Mouse (Mus musculus) bone marrow, adult 2 months (tissue): Measurements from ENCODE around the gene Tmem203.
A peak's percentile ranks its signal among the peaks of the same experiment; 100 is the strongest.

Source experiments
- CTCF ChIP-seq: fragments of 200-500 bp; IDR thresholded peaks from 2 replicates; pipeline ENCODE4 v1.5.1; 2011; ENCODE audit warnings: low read length, control low read depth; ENCODE audit not compliant: control insufficient read depth, insufficient read depth
- POLR2A ChIP-seq: fragments of 200-500 bp; IDR thresholded peaks from 2 replicates; pipeline ENCODE4 v1.6.1; 2011; ENCODE audit warnings: low read depth, mild to moderate bottlenecking, control low read depth, low read length, borderline replicate concordance; ENCODE audit not compliant: control insufficient read depth

DNA sequence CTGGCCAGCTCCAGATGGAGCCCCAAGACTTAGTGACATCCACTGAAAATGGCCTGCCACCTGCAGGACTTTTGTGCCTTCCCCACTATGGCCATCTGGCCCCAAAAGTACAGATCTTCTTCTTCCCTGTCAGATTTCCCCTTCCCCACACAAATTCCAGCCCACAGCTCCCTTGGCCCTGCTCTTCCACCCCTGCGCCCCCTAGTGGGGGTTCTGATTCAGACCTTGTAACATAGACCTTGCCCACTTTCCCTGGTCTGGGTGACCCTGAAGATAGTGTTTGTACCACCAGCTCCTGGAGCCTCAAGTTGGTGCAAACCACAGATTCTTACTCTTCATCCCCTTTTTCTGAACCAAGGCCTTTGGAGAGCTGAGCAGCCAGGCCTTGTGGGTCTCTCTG, 37.6 kb downstream of the Tmem203 start:
- TF ChIP-seq POLR2A, result no peak
- TF ChIP-seq CTCF, result peak; percentile 77
